Mouse (Mus musculus) adrenal gland (tissue): ENCODE data around the gene Cks1b.
"Not testable (repeated sequence)": the region's sequence is repeated elsewhere in the genome, so short reads cannot be mapped to it uniquely, and the experiment has no call there.

ENCODE experiments used
- intact Hi-C: fragments of 180-260 bp; cut with DNase I; formaldehyde crosslinking; loops from one replicate; pipeline ENCODE4 v1.15.1; 2025

The Cks1b gene

DNA sequence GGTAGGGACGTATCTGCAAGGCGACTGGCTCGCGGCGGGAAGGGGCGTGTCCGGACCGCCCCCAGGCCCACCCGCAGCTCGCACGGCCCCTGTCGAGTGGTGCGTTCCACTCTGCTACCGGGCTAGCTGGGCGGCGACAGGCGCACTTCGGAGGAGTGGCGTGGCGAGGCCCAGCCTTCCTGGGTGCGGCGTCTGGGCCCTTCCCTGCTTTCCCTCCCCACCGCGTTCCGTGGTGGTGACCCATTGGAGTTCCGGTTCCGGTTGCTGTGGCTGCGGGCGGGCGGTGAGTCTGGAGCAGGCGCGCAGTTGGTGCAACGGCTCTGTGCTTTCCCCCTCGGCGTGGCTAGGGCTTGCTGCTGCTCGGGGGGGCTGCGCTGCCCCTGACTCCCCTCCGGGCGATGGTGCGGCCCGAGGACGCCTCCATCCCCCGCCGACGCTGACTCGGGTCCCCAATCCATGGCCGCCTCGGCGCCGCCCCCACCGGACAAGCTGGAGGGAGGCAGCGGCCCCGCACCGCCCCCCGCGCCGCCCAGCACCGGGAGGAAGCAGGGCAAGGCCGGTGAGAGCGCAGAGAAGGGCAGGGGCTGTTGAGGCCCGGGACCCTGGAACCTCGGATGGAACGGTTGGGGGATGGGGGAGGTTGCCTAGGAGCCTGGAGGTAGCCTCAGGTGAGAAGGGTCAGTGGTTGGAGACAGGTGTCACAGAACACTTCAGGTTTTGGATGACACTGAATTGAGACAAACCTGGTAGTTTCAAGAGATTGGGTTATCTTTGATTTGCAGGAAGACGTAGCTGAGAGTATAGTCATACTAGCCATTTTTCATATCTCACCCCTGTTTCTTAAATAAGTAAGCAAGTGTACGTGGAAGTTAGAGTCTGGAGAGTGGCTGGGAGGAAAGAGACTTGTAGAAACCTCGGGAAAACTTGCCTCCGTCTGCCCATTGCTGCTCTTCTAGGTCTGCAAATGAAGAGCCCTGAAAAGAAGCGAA, 12.3 kb upstream of the Cks1b start, which contains the start of gene Pygo2:
Gene Pygo2 (plus strand): TSS at position 44 of the 989 bp plus-strand sequence.
- intact Hi-C loops = no loop called here

DNA sequence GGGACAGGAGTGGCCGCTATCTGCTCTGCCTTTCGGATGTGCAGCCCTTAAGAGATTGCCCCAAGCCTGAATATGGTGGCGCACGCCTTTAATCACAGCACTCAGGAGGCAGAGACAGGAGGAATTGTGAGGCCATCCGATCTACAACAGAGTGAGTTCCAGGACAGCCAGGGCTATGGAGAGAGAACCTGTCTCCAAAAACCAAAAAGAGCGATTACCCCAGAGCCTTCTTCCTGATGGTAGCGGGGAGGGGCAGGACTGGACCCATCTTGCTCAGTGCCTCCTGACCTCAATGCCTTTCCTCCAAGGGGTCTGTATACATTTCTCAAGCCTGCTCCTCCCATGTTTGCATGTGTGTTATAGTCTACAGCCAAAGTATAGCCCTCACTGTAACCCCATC, 10.8 kb upstream of the Cks1b start:
- intact Hi-C loops = not testable (repeated sequence)

DNA sequence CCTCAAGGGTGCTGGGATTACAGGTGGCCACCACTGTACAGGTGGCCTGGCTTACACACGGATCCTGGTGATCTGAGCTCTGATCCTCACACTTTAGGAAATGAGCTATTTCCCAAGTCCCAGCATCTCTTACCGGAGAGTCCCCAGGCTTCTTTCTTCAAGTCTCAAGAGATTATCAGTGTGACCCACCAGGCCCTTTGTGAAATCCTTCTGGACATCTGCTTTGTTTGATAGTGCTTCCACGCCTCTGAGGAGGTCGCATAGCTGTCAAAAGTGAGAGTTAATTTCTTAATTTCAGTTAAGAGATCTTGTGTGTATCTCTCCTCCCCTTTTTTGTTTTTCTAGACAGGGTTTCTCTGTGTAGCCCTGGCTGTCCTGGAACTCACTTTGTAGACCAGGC, 7.7 kb upstream of the Cks1b start:
- intact Hi-C loops = no loop called here

- intact Hi-C loops = no loop called here
Observed at GRCm38 (mm10) chr3:89425141-89425525, 7.0 kb upstream of the Cks1b start.

DNA sequence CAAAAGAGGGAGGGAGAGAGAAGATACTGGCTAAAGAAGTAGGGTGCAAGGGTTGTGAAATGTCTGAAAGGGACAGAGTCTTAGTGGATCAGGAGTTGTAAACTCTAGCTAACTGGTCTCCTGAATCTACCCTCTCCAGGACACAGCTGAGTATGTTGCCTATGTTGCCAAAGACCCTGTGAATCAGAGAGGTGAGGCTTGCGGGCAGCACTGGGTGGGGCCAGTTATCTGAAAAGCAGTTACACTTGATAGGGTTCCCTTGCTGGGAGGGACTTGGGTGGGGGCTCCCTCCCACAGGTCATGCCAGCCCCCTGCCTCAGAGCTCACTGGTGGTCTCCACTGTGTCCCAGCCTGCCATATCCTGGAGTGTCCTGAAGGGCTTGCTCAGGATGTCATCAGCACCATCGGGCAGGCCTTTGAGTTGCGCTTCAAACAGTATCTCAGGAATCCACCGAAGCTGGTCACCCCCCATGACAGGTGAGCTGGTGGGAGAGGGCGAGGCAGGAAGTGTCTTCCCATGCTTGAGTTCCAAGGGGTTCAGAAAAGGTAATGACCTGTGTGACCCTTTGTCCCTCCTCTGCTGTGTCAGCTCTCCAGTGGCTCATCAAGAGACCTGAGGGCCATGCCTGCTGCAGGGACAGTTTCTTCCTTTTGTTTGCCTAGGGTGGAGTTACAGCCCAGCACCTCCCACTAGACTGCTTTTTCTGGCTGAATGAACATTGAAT, 6.4 kb upstream of the Cks1b start:
- intact Hi-C loops = no loop called here

DNA sequence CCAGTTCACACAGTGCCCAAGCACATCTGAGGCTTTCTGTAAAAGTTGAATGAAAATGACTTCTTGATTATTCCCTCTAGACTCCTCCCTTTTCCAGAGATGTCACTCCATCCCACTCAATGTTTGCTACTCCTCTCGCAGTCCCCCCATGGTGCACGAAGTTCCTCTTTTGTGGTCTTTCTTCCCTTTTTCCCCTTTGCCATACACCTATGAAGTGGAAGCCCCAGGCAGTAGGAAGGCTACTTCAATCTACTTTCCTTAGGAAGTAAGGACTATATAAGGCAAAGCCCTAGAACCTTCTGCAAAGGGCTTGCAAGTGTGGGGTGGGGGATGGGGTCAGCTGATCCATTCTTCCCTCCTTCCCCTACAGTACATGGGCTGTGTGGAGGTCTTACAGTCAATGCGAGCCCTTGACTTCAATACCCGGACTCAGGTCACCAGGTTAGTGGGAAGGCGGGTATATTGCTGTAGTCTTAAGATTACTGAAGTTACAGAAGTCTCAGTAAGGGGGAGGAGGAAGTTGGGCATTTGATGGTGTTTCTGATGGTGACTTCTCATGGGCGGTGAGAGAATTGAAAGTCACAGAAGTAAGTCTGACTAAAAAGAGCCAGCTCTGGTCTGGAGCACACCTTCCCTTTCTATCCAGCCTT, 4.5 kb upstream of the Cks1b start:
- intact Hi-C loops = no loop called here

DNA sequence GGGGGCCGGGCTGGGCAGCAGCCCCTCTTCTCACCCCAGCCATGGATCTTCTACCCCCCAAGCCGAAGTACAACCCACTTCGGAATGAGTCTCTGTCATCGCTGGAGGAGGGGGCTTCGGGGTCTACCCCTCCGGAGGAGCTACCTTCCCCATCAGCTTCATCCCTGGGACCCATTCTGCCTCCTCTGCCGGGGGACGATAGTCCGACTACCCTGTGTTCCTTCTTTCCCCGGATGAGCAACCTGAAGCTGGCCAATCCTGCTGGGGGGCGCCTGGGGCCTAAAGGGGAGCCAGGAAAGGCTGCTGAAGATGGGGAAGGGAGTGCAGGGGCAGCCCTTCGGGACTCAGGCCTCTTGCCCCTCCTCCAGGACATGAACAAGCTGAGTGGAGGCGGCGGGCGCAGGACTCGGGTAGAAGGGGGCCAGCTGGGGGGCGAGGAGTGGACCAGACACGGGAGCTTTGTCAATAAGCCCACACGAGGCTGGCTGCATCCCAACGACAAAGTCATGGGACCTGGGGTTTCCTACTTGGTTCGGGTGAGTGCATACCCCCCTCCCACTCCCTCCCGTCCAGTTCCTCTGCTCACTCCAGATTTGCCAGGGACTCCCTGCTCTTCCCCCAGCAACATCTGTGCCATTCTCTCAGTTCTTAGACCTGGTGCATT, 3.8 kb upstream of the Cks1b start:
- intact Hi-C loops = no loop called here

DNA sequence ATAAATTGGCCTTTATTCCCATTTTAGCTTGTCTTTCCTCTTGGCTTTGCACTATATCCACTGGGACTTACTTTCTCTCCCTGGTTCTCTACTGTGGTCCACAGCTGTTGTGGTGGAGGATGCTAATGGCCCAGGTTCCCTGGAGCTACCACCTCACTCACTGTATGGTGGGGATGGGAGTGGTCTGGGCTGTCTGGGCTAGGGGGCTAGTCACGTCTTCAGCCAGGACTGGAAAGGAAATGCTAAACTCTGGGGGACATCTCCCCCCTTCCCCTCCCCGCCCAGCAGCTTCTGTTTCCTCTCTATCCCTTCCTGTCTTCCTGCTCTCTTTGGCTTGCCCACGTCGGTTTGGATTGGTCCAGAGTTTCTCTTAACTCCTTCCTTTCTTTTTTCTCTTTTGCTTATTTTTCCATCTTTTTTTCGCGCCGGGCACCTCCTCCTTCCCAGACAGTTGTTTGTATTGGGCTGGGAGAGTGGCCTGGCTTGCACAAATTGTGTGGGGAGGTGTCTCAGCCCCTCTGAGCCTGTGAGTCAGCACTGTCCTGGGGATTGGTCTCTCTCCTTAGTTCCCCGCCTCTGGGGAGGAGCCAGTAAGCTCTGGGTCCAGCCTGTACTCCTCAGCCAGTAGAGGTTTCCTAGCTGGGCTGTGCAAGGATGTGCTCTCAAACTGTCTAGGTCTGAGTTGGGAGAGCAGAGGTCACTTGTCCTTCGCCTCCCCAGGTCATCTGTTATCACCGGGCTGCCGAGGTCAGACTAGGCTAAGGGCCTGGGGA, 3.0 kb upstream of the Cks1b start:
- intact Hi-C loops = no loop called here

DNA sequence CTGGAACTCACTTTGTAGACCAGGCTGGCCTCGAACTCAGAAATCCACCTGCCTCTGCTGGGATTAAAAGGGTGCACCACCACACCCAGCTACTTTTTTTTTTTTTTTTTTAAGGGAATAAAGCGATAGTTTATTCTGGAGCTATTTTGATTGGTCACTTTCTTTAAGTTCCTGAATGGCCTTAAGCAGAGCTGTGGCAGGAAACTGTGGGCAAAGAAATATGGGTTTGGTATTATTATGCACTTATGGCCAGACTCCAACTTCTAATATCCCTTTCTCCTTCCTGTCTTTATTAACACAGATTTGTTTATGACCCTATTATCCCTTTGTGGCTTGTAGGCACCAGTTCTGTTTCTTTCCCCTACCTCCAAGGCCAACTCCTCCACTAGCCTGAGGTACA, 2.2 kb upstream of the Cks1b start:
- intact Hi-C loops = no loop called here

GRCm38 (mm10) chr3:89419981-89420380, 1.8 kb upstream of the Cks1b start:
- intact Hi-C loops = no loop called here

DNA sequence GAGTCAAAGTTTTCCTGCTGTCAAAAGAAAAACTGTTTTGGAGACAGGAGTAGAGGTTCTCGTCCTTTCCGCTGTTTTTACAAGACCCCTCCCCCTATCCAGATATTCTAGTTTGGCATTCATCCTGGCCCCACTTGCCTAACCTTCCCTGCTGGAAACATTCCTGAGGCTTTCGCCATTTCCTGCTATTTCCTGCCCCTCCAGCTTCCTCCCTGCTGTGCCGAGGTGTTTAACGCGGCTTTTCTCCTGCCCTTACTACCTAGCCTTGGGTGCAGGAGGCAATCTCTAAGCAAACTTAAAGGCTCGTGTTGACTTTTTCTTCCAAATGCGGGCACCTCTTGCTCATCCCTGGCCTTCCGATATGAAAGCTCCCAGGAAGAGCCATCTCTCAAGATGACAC, 1.4 kb upstream of the Cks1b start:
- intact Hi-C loops = no loop called here

- intact Hi-C loops = no loop called here
Observed at GRCm38 (mm10) chr3:89418861-89419250, 673 bp upstream of the Cks1b start.

- intact Hi-C loops = no loop called here
Observed at GRCm38 (mm10) chr3:89417840-89418169, 378 bp downstream of the Cks1b start.

- intact Hi-C loops = no loop called here
Observed at GRCm38 (mm10) chr3:89417131-89417530, 1.1 kb downstream of the Cks1b start.

GRCm38 (mm10) chr3:89416158-89416557, 2.0 kb downstream of the Cks1b start:
- intact Hi-C loops = no loop called here

GRCm38 (mm10) chr3:89411490-89412393, 6.4 kb downstream of the Cks1b start, which contains the start of gene Flad1:
Gene Flad1 (minus strand): TSS chr3:89411870.
- intact Hi-C loops = no loop called here

DNA sequence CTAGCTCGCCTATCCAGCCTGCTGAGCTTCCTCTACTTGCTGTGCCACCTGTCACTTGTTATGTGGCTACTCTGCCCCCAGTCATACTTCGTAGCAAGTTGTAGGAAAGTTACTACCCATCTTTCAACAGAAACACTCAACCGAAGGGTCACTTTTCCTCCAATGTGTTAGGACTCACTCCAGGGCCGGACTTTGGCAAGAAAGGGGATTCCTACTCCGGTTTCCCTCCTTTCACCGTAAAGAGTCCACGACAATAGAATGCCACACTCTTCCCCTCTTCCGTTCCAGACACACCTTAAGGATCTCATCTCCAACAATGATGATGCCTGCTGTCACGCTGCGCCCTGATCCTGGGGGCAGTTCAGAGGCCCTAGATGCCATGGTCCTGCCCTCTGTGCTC, 7.3 kb downstream of the Cks1b start:
- intact Hi-C loops = no loop called here

GRCm38 (mm10) chr3:89409701-89410100, 8.5 kb downstream of the Cks1b start:
- intact Hi-C loops = no loop called here

DNA sequence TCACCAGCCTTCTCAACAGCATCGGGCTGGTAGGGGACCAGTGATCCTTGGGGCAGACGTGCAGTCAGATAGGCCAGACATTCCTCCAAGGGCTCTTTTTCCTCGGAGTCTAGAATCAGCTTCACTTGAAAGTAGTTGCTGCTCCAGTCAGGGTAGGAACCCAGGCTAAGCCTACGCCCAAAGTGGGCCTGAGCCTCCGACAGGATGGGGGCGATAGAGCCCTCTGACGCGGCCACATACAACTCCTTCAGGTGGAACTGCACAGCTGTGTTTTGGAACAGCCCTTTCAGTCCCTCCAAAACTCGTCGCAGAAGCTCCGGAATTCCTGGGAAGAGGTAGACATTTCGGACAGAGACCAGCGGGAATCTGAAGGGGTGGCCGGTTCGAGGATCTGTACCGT, 9.7 kb downstream of the Cks1b start:
- intact Hi-C loops = no loop called here

GRCm38 (mm10) chr3:89406887-89407286, 11.3 kb downstream of the Cks1b start:
- intact Hi-C loops = no loop called here
